Mouse (Mus musculus) heart, adult 2 months (tissue): ENCODE measurements around the gene Islr2.
"Not testable (repeated sequence)": the region's sequence is repeated elsewhere in the genome, so short reads cannot be mapped to it uniquely, and the experiment has no call there.

ENCODE experiments used
- CTCF ChIP-seq: fragments of 200-600 bp; IDR thresholded peaks from 2 replicates; pipeline ENCODE4 v1.8.1; 2022; ENCODE audit warnings: antibody characterized with exemption, mild to moderate bottlenecking, moderate library complexity
- POLR2A ChIP-seq: fragments of 200-500 bp; IDR thresholded peaks from 2 replicates; pipeline ENCODE4 v1.6.1; 2011; ENCODE audit warnings: mild to moderate bottlenecking, low read depth, low read length, control low read depth; ENCODE audit not compliant: insufficient read depth

DNA sequence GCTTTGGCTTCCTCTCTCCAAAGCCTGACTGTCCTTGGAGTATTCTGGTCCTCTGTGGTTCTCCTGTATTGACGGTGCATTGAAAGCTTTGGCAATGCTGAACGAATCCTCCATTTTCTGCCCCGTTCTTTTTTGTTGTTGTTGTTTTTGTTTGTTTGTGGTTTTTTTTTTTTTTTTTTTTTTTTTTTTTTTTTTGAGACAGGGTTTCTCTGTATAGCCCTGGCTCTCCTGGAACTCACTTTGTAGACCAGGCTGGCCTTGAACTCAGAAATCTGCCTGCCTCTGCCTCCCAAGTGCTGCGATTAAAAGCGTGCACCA, 49.6 kb upstream of the Islr2 start:
- TF ChIP-seq POLR2A, CTCF: not testable (repeated sequence)
